Mouse (Mus musculus) MEL (cell line): Measurements from ENCODE around the gene Slc35b1.

Experiments used
- CTCF ChIP-seq, 3 experiments: IDR thresholded peaks in 2 of 3; conservative IDR thresholded peaks in 1 of 3; 2 replicates each; pipeline ENCODE4 v1.5.1; 2011 to 2012; ENCODE audit warnings: low read length in 3 of 3, low read depth in 2 of 3, mild to moderate bottlenecking in 2 of 3, improper control_type of control experiment in 1 of 3, inconsistent platforms in 1 of 3, mixed read lengths in 1 of 3, moderate library complexity in 1 of 3; ENCODE audit not compliant: control insufficient read depth in 1 of 3, insufficient read depth in 1 of 3, poor library complexity in 1 of 3, severe bottlenecking in 1 of 3
- EP300 ChIP-seq, 2 experiments: IDR thresholded peaks; 2 replicates each; pipeline ENCODE4 v1.6.1; 2011; ENCODE audit warnings: improper control_type of control experiment in 2 of 2, low read length in 2 of 2, low read depth in 1 of 2, mild to moderate bottlenecking in 1 of 2
- GABPA ChIP-seq: IDR thresholded peaks from 2 replicates; pipeline ENCODE4 v1.6.1; 2012; ENCODE audit warnings: low read depth, mild to moderate bottlenecking, inconsistent platforms, low read length, improper control_type of control experiment, moderate library complexity
- GATA1 ChIP-seq: IDR thresholded peaks from 2 replicates; pipeline ENCODE4 v1.6.1; 2011; ENCODE audit warnings: low read depth, low read length, improper control_type of control experiment
- KAT2A ChIP-seq: conservative IDR thresholded peaks from 2 replicates; pipeline ENCODE4 v1.6.1; 2012; ENCODE audit warnings: low read depth, low read length, improper control_type of control experiment, inconsistent platforms
- MAFK ChIP-seq: IDR thresholded peaks from 2 replicates; pipeline ENCODE4 v1.6.1; 2011; ENCODE audit warnings: low read depth, mild to moderate bottlenecking, low read length, improper control_type of control experiment, borderline replicate concordance
- MYC ChIP-seq: IDR thresholded peaks from 2 replicates; pipeline ENCODE4 v1.6.1; 2011; ENCODE audit warnings: low read depth, mild to moderate bottlenecking, low read length, improper control_type of control experiment, moderate library complexity
- POLR2A ChIP-seq, 2 experiments: IDR thresholded peaks; 2 replicates each; pipeline ENCODE4 v1.6.1; 2011 to 2012; ENCODE audit warnings: low read length in 2 of 2, mild to moderate bottlenecking in 2 of 2, control low read depth in 1 of 2, improper control_type of control experiment in 1 of 2, low read depth in 1 of 2, moderate library complexity in 1 of 2; ENCODE audit not compliant: control insufficient read depth in 1 of 2, insufficient read depth in 1 of 2, poor library complexity in 1 of 2
- POLR2AphosphoS2 ChIP-seq: IDR thresholded peaks from 2 replicates; pipeline ENCODE4 v1.6.1; 2011; ENCODE audit warnings: low read length, improper control_type of control experiment
- TAL1 ChIP-seq: IDR thresholded peaks from 2 replicates; pipeline ENCODE4 v1.6.1; 2012; ENCODE audit warnings: mild to moderate bottlenecking, inconsistent platforms, low read length, moderate library complexity, mixed read lengths
- TCF12 ChIP-seq: IDR thresholded peaks from 2 replicates; pipeline ENCODE4 v1.6.1; 2014; ENCODE audit warnings: low read depth, mild to moderate bottlenecking, inconsistent platforms, low read length, improper control_type of control experiment, moderate library complexity
- USF1 ChIP-seq: IDR thresholded peaks from 2 replicates; pipeline ENCODE4 v1.6.1; 2014; ENCODE audit warnings: low read depth, mild to moderate bottlenecking, inconsistent platforms, low read length, improper control_type of control experiment, moderate library complexity
- ZC3H11A ChIP-seq: IDR thresholded peaks from 2 replicates; pipeline ENCODE4 v1.6.1; 2012; ENCODE audit warnings: low read depth, mild to moderate bottlenecking, inconsistent platforms, low read length, improper control_type of control experiment
- ZKSCAN1 ChIP-seq: IDR thresholded peaks from 2 replicates; pipeline ENCODE4 v1.6.1; 2012; ENCODE audit warnings: low read depth, mild to moderate bottlenecking, inconsistent platforms, low read length, improper control_type of control experiment, moderate library complexity

- TF ChIP-seq MAFK = no peak
- TF ChIP-seq ZKSCAN1 = no peak
- TF ChIP-seq POLR2A (IDR thresholded peaks at IDR 0.05; ENCODE audit: control insufficient read depth in 1 of 2, insufficient read depth in 1 of 2, low read depth in 1 of 2, low read length in 2 of 2, poor library complexity in 1 of 2) = no peak
- peak in 2 of 3 experiments; percentile 7 to 38; a peak in 3 of 6 replicates for TF ChIP-seq CTCF (IDR thresholded peaks at IDR 0.05 in 2 of 3, conservative IDR thresholded peaks at IDR 0.05 in 1 of 3; ENCODE audit: control insufficient read depth in 1 of 3, insufficient read depth in 1 of 3, low read depth in 2 of 3, low read length in 3 of 3, poor library complexity in 1 of 3, severe bottlenecking in 1 of 3)
- TF ChIP-seq EP300 (IDR thresholded peaks at IDR 0.05; ENCODE audit: low read depth in 1 of 2, low read length in 2 of 2) = no peak
- no peak for TF ChIP-seq GABPA
- no peak for TF ChIP-seq TAL1
- TF ChIP-seq KAT2A = no peak
- no peak for TF ChIP-seq MYC
- TF ChIP-seq USF1 = no peak
- TF ChIP-seq POLR2AphosphoS2 = no peak
- no peak for TF ChIP-seq ZC3H11A
- no peak for TF ChIP-seq GATA1
- TF ChIP-seq TCF12 = no peak
These were observed 31.8 kb upstream of the Slc35b1 start for GRCm38 (mm10) chr11:95352686-95353085.
